Mouse (Mus musculus) forebrain, embryonic 15.5 days (tissue): ENCODE measurements at regions not wholly inside any gene's neighbourhood (a gene's known extent, or its start where the extent isn't known, plus 50 kb on each side); places are given as distances from the start of the nearest gene placed in this dataset.

ENCODE experiments used
- ATAC-seq: fragments of 200-750 bp; cut with Nextera tagmentation; replicated peaks from 2 replicates; pipeline ENCODE4 v1.8.0; 2017; ENCODE audit warnings: mild to moderate bottlenecking, moderate TSS enrichment, moderate library complexity
- H3K27ac ChIP-seq: fragments of 300-500 bp; sonication (generic); replicated peaks from 2 replicates; pipeline ENCODE4 v1.5.1; 2015; ENCODE audit warnings: mild to moderate bottlenecking, inconsistent platforms
- H3K27me3 ChIP-seq: fragments of 300-500 bp; sonication (generic); 2 replicates; pipeline ENCODE4 v1.6.1; 2015; ENCODE audit warnings: inconsistent platforms
- H3K36me3 ChIP-seq: fragments of 300-500 bp; sonication (generic); 2 replicates; pipeline ENCODE4 v1.6.1; 2015; ENCODE audit warnings: mild to moderate bottlenecking, inconsistent platforms
- H3K4me1 ChIP-seq: fragments of 300-500 bp; sonication (generic); 2 replicates; pipeline ENCODE4 v1.6.1; 2015; ENCODE audit warnings: inconsistent platforms
- H3K4me2 ChIP-seq: fragments of 300-500 bp; sonication (generic); replicated peaks from 2 replicates; pipeline ENCODE4 v1.6.1; 2015; ENCODE audit warnings: mild to moderate bottlenecking, inconsistent platforms
- H3K4me3 ChIP-seq: fragments of 300-500 bp; sonication (generic); 2 replicates; pipeline ENCODE4 v1.5.1; 2015; ENCODE audit warnings: mild to moderate bottlenecking, inconsistent platforms
- H3K9ac ChIP-seq: fragments of 300-500 bp; sonication (generic); replicated peaks from 2 replicates; pipeline ENCODE4 v1.6.1; 2015; ENCODE audit warnings: mild to moderate bottlenecking, inconsistent platforms
- H3K9me3 ChIP-seq: fragments of 300-500 bp; sonication (generic); 2 replicates; pipeline ENCODE4 v1.6.1; 2016; ENCODE audit warnings: inconsistent platforms
- WGBS: fragments of 180-500 bp; shearing (Covaris S2); methylation state at CpG from one replicate; pipeline ENCODE4 v1.1.7; 2015; ENCODE audit warnings: mixed read lengths; 5-methylcytosine and 5-hydroxymethylcytosine counted together

- peak overlapping the region; percentile 85 for H3K27ac ChIP-seq
- H3K4me3 ChIP-seq, result no peak overlapping the region
- H3K36me3 ChIP-seq, result no peaks in the 10 kb centered on the region
- WGBS, result 35% methylated on average over 6 of the region's 6 CpGs
- peak; percentile 43; the same call in 1 of the 2 replicates for ATAC-seq
- no peaks in the 10 kb centered on the region for H3K27me3 ChIP-seq
- H3K4me1 ChIP-seq, result peaks cover 24% of the 10 kb centered on the region
- H3K4me2 ChIP-seq, result peak overlapping the region; percentile 19; the same call in 1 of the 2 replicates
- peak overlapping the region; percentile 28 for H3K9ac ChIP-seq
- H3K9me3 ChIP-seq, result no peaks in the 10 kb centered on the region
Measured at GRCm38 (mm10) chr13:83865932-83866685, 356.0 kb upstream of the Tmem161b start.

DNA sequence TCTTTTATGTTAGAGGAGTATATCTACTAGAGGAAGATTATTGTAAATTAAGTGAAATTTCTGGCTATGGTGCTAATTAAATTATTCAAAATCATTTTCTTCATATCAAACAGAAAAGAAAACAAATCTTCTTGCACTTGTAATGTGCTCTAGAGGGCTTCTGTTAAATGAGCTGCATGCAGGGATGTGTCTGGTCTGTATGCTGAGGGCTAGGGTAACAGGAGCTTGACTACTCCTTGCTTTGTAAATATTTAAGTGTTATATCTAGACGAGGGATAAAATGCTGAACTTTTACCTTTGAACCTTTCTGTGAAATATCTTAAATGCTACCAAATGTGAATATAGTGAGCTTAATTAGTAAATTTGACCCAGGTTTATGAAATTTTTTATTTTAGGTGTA lies 354.9 kb upstream of the Tmem161b start:
- Histone ChIP-seq H3K4me2 (no peak overlapping the region), H3K36me3 (no peaks in the 10 kb centered on the region), H3K4me1 (peaks cover 30% of the 10 kb centered on the region), H3K27ac (peak overlapping the region; percentile 73), H3K4me3 (no peak overlapping the region), H3K9ac (no peak overlapping the region), H3K9me3 (no peaks in the 10 kb centered on the region), H3K27me3 (no peaks in the 10 kb centered on the region)
- ATAC-seq, result no peak
- WGBS, result 55% methylated on average over 1 of the region's 1 CpGs

DNA sequence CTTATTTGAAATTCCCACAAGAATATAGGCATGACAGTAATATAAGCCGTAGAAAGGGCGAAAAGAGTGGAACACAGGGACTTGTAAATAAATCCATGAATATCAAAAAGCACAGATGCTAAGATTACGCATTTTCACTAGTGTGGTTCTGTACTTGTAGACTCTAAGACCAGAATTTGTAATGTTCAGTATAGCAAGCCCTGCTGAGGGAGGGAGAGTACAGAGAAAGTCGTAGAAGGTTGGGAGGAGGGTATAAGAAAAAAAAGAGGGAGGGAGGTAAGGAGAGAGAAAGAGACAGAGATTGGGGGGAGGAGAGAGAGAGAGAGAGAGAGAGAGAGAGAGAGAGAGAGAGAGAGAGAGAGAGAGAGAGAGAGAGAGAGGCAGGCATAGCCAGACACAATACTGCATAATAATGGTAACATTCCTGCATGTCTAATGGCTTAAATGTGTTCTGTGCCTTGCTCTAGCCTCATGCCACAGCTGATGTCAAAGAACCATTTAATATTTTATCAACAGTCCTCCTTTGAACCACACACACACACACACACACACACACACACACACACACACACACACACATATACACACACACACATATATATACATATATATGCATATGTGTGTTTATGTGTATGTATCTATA lies 354.1 kb upstream of the Tmem161b start:
- H3K9me3 ChIP-seq, result no peaks in the 10 kb centered on the region
- H3K27ac ChIP-seq, result peak overlapping the region; percentile 90
- H3K4me3 ChIP-seq, result no peak overlapping the region
- H3K27me3 ChIP-seq, result no peaks in the 10 kb centered on the region
- no peak overlapping the region for H3K4me2 ChIP-seq
- WGBS, result 34% methylated on average over 4 of the region's 4 CpGs
- no peaks in the 10 kb centered on the region for H3K36me3 ChIP-seq
- H3K4me1 ChIP-seq, result peaks cover 34% of the 10 kb centered on the region
- peak; percentile 53; the same call in 1 of the 2 replicates for ATAC-seq
- no peak overlapping the region for H3K9ac ChIP-seq

GRCm38 (mm10) chr13:83868922-83869321 lies 353.2 kb upstream of the Tmem161b start:
- H3K4me2 ChIP-seq, result no peak overlapping the region
- no peak overlapping the region for H3K4me3 ChIP-seq
- no peaks in the 10 kb centered on the region for H3K9me3 ChIP-seq
- no peaks in the 10 kb centered on the region for H3K27me3 ChIP-seq
- H3K9ac ChIP-seq, result no peak overlapping the region
- no peaks in the 10 kb centered on the region for H3K36me3 ChIP-seq
- peak; percentile 93 for ATAC-seq
- H3K27ac ChIP-seq, result peak overlapping the region; percentile 92
- WGBS, result 4% methylated on average over 4 of the region's 4 CpGs
- H3K4me1 ChIP-seq, result peaks cover 42% of the 10 kb centered on the region

DNA sequence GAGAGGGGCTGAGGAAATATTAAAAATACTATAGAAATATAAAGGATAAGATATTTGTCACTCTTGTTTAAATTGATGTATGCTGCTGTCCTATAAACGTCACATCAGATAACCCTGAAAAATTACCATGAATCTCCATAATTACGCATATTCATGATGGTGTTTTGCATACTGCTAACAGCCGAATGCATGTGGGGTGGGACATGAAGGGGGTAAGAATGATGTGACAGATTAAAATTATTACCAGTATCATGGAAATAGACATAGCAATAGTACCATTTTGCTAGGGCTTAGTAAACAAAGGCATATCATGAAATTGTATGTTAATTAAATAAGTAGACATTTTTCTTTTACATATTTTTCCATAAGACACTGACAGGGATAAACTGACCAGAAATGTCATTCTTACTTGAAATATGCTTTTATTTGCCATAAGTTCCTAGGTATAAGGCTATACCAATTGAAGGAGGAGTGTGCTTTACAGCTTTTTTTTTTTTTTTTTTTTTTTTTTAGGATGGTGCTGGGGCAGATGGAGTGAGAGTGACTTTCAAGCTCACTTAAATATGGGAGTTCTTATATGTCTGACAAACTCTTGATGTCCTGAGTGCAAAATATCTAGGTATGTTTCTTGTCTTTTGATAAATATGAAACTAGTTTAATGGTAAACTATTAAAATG lies 349.8 kb upstream of the Tmem161b start:
- 29% methylated on average over 3 of the region's 3 CpGs for WGBS

DNA sequence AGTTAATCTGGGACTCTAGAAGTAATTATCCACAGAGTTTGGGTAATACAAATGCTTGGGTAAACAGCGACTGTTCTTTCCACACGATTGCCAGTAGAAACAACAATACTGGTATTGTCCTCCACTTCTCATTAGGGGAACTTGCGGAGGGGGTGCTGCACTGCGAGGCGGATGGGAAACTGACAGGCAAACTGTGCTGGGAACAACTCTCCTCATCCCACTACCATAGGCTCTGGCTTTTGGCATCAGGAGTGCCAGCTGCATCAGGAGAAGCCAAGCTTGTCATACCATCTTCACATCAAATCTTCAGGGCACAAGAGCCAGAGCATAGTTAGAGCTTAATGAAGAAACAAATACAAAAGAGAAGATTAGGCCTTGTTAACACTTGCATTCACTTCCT lies 349.2 kb upstream of the Tmem161b start:
- no peaks in the 10 kb centered on the region for H3K9me3 ChIP-seq
- peak; percentile 85 for ATAC-seq

More for the DNA sequence above, 349.8 kb upstream of the Tmem161b start:
- no peak overlapping the region for H3K9ac ChIP-seq
- H3K4me1 ChIP-seq, result peaks cover 30% of the 10 kb centered on the region
- ATAC-seq, result 0 out of 2 replicates have a peak, but pooled peaks have one; percentile 23
- H3K9me3 ChIP-seq, result no peaks in the 10 kb centered on the region
- H3K4me3 ChIP-seq, result no peak overlapping the region
- H3K27ac ChIP-seq, result peak overlapping the region; percentile 80
- no peaks in the 10 kb centered on the region for H3K36me3 ChIP-seq
- H3K27me3 ChIP-seq, result no peaks in the 10 kb centered on the region
- no peak overlapping the region for H3K4me2 ChIP-seq

DNA sequence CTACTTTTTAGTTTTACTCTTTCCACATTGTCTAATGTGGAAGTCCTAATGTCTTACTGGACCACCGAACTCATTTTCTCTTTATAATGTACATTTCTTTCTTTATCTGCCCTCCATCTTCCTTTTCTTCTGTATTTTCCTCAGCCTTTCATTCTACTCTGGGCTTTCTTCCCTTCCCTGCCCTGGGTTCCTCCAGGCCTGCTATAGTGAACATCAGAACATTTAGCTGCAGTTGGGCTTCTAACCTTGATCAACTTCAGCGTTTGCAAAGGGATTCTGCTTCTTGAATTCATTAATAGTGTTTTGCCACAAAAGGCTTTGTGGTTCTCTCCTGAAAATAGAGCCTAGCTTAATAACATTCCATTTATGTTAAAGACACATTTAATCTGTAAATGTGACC lies 342.5 kb upstream of the Tmem161b start:
- no peak overlapping the region for H3K4me3 ChIP-seq
- H3K27ac ChIP-seq, result peak overlapping the region; percentile 58; the same call in 1 of the 2 replicates
- no peak overlapping the region for H3K9ac ChIP-seq
- no peaks in the 10 kb centered on the region for H3K36me3 ChIP-seq
- H3K4me1 ChIP-seq, result peaks cover 27% of the 10 kb centered on the region
- H3K4me2 ChIP-seq, result no peak overlapping the region
- no peaks in the 10 kb centered on the region for H3K27me3 ChIP-seq
- ATAC-seq, result no peak
- no peaks in the 10 kb centered on the region for H3K9me3 ChIP-seq
- 25% methylated on average over 2 of the region's 2 CpGs for WGBS

More for the DNA sequence above, 349.2 kb upstream of the Tmem161b start:
- WGBS, result 1% methylated on average over 5 of the region's 5 CpGs
- Histone ChIP-seq H3K4me2 (0 out of 2 replicates have a peak overlapping the region, but pooled peaks have one; percentile 11), H3K27me3 (no peaks in the 10 kb centered on the region), H3K36me3 (no peaks in the 10 kb centered on the region), H3K4me1 (peaks cover 27% of the 10 kb centered on the region), H3K27ac (peak overlapping the region; percentile 80), H3K4me3 (no peak overlapping the region), H3K9ac (no peak overlapping the region)

GRCm38 (mm10) chr13:83880305-83880704 lies 341.8 kb upstream of the Tmem161b start:
- ATAC-seq, result peak; percentile 53
- Histone ChIP-seq H3K4me2 (peak overlapping the region; percentile 13; the same call in 1 of the 2 replicates), H3K4me1 (peaks cover 34% of the 10 kb centered on the region), H3K9ac (no peak overlapping the region), H3K27ac (peak overlapping the region; percentile 75), H3K36me3 (no peaks in the 10 kb centered on the region), H3K27me3 (no peaks in the 10 kb centered on the region), H3K9me3 (no peaks in the 10 kb centered on the region), H3K4me3 (no peak overlapping the region)
- WGBS, result 3% methylated on average over 2 of the region's 2 CpGs

GRCm38 (mm10) chr13:83880772-83881171 lies 341.3 kb upstream of the Tmem161b start:
- Histone ChIP-seq H3K9me3 (no peaks in the 10 kb centered on the region), H3K9ac (no peak overlapping the region), H3K27ac (peak overlapping the region; percentile 75), H3K4me2 (peak overlapping the region; percentile 13; the same call in 1 of the 2 replicates), H3K27me3 (no peaks in the 10 kb centered on the region), H3K4me1 (peaks cover 37% of the 10 kb centered on the region), H3K36me3 (no peaks in the 10 kb centered on the region), H3K4me3 (no peak overlapping the region)
- 13% methylated on average over 2 of the region's 2 CpGs for WGBS
- ATAC-seq, result no peak

- Histone ChIP-seq H3K36me3 (no peaks in the 10 kb centered on the region), H3K4me3 (no peak overlapping the region), H3K27ac (peak overlapping the region; percentile 61), H3K4me2 (no peak overlapping the region), H3K9me3 (no peaks in the 10 kb centered on the region), H3K9ac (no peak overlapping the region), H3K4me1 (peaks cover 39% of the 10 kb centered on the region), H3K27me3 (no peaks in the 10 kb centered on the region)
- 37% methylated on average over 1 of the region's 1 CpGs for WGBS
- ATAC-seq, result no peak
Measured at GRCm38 (mm10) chr13:83882839-83883238, 339.3 kb upstream of the Tmem161b start.

- Histone ChIP-seq H3K36me3 (no peaks in the 10 kb centered on the region), H3K4me3 (no peak overlapping the region), H3K4me1 (peaks cover 39% of the 10 kb centered on the region), H3K9ac (no peak overlapping the region), H3K27ac (peak overlapping the region; percentile 80), H3K9me3 (no peaks in the 10 kb centered on the region), H3K4me2 (no peak overlapping the region), H3K27me3 (no peaks in the 10 kb centered on the region)
- ATAC-seq, result no peak
- WGBS, result 33% methylated on average over 4 of the region's 4 CpGs
Measured at GRCm38 (mm10) chr13:83883821-83884220, 338.3 kb upstream of the Tmem161b start.

GRCm38 (mm10) chr13:83884226-83884625 lies 337.9 kb upstream of the Tmem161b start:
- Histone ChIP-seq H3K4me3 (no peak overlapping the region), H3K4me1 (peaks cover 39% of the 10 kb centered on the region), H3K9ac (no peak overlapping the region), H3K9me3 (no peaks in the 10 kb centered on the region), H3K36me3 (no peaks in the 10 kb centered on the region), H3K27ac (peak overlapping the region; percentile 80), H3K4me2 (no peak overlapping the region), H3K27me3 (no peaks in the 10 kb centered on the region)
- ATAC-seq, result no peak
- 54% methylated on average over 4 of the region's 4 CpGs for WGBS
